Mouse (Mus musculus): ENCODE measurements around the gene Miip.
"Not testable (repeated sequence)": the region's sequence is repeated elsewhere in the genome, so short reads cannot be mapped to it uniquely, and the experiment has no call there.

Gene Miip

GRCm38 (mm10) chr4:147869238-147869637 is 622 bp upstream of the Miip start:
- DNase-seq (ENCODE audit: low spot score in 2 of 2) = peak in 1 of 2 experiments; percentile 13

- no peak for DNase-seq (ENCODE audit: low spot score in 2 of 2)
Observed at GRCm38 (mm10) chr4:147867563-147868449, 810 bp downstream of the Miip start.

- not testable (repeated sequence) for DNase-seq (ENCODE audit: low spot score in 2 of 2)
Observed at GRCm38 (mm10) chr4:147866793-147867192, 1.8 kb downstream of the Miip start.

- DNase-seq (ENCODE audit: low spot score in 2 of 2) = no peak
Observed at GRCm38 (mm10) chr4:147866056-147866455, 2.6 kb downstream of the Miip start.

- DNase-seq (ENCODE audit: low spot score in 2 of 2) = no peak
Observed at GRCm38 (mm10) chr4:147865651-147866050, 3.0 kb downstream of the Miip start.

- no peak for DNase-seq (ENCODE audit: low spot score in 2 of 2)
Observed at GRCm38 (mm10) chr4:147862051-147862450, 6.6 kb downstream of the Miip start.

GRCm38 (mm10) chr4:147850776-147851175 is 17.8 kb downstream of the Miip start:
- no peak for DNase-seq (ENCODE audit: low spot score in 2 of 2)

GRCm38 (mm10) chr4:147848584-147848991 is 20.0 kb downstream of the Miip start:
- DNase-seq (ENCODE audit: low spot score in 2 of 2) = no peak

GRCm38 (mm10) chr4:147847614-147848583 is 20.7 kb downstream of the Miip start, which contains the start of gene Zfp933:
Gene Zfp933 (minus strand): TSS chr4:147848366.
- peak; percentile 57 to 59 for DNase-seq (ENCODE audit: low spot score in 2 of 2)

GRCm38 (mm10) chr4:147842871-147843270 is 25.7 kb downstream of the Miip start:
- no peak for DNase-seq (ENCODE audit: low spot score in 2 of 2)

- not testable (repeated sequence) for DNase-seq (ENCODE audit: low spot score in 2 of 2)
Observed at GRCm38 (mm10) chr4:147839282-147839681, 29.3 kb downstream of the Miip start.

- no peak for DNase-seq (ENCODE audit: low spot score in 2 of 2)
Observed at GRCm38 (mm10) chr4:147824389-147824788, 44.2 kb downstream of the Miip start.

GRCm38 (mm10) chr4:147821414-147821813 is 47.2 kb downstream of the Miip start:
- DNase-seq (ENCODE audit: low spot score in 2 of 2) = not testable (repeated sequence)

GRCm38 (mm10) chr4:147819659-147820058 is 49.0 kb downstream of the Miip start:
- not testable (repeated sequence) for DNase-seq (ENCODE audit: low spot score in 2 of 2)

- DNase-seq (ENCODE audit: low spot score in 2 of 2) = no peak
Observed at GRCm38 (mm10) chr4:147814592-147815167, 53.9 kb downstream of the Miip start.

GRCm38 (mm10) chr4:147813249-147813765 is 55.3 kb downstream of the Miip start:
- DNase-seq (ENCODE audit: low spot score in 2 of 2) = no peak

All from urinary bladder, postnatal 36 days (tissue).